ENCODE assay signal across 8 mouse cellular contexts in the genomic region with DNA sequence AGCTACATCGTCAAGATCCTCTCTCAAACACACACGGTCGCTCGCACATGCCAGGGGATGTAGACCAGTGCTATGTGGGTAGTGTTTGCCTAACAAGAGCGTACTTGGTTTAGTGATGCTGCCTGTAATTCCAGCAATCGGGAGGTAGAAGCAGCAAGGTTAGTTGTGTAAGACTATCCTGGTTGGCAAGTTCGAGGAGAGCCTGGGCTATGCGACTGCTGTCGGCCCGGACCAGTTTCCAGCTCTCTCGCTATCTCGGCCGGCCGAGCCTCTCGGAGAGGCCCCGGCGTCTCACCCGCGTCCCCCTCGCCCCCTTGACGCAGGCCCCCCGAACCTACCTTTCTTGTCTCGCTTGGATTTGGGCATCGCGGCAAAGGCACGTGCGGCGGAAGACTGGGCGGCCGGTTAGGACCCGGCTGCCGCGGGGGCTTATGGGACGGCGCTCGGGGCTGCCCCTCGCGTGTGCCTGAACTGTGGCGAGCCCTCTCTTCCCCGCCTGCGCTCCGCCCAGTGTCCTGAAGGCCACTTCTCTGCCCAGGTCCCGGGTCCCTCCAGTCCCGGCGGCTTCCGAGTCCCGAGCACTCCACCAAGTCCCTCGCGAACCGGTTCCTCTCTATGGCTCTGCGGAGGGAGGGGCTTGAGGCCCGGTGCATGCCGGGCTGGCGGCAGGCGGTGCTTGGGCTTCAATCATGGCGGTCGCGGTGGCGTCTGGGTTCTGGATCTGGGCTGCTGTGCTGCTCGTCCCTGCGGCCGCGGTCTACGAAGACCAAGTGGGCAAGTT. TPM values are rescaled to one million over a fixed set of nuclear protein-coding genes. Genes with fewer than 3 reads are reported as not detected.
DNase-seq lines count a peak whose midpoint lies in the region; ATAC-seq lines count a peak whose summit lies in the region.

A gene (minus strand): TSS at position 646 of the 781 bp plus-strand sequence.
A gene (plus strand): TSS at position 657 of the 781 bp plus-strand sequence.
A gene (plus strand): TSS at position 679 of the 781 bp plus-strand sequence.

- under 1% methylated on average over 59 of the region's 64 CpGs for WGBS in embryonic facial prominence, embryonic 11.5 days
- WGBS in midbrain, embryonic 11.5 days = under 1% methylated on average over 64 of the region's 64 CpGs

- peaks cover 7% of the 10 kb centered on the region for H3K36me3 ChIP-seq in embryonic facial prominence, embryonic 11.5 days (replicated peaks; ENCODE audit: control insufficient read depth, insufficient read depth, low read depth, low read length)
- peaks cover 16% of the 10 kb centered on the region for H3K36me3 ChIP-seq in midbrain, embryonic 11.5 days (ENCODE audit: control insufficient read depth, insufficient read depth, low read length)

- no peaks in the 10 kb centered on the region for H3K27me3 ChIP-seq in embryonic facial prominence, embryonic 11.5 days (ENCODE audit: control insufficient read depth, insufficient read depth, low read length)
- H3K27me3 ChIP-seq in midbrain, embryonic 11.5 days (ENCODE audit: control insufficient read depth, insufficient read depth, low read length) = no peaks in the 10 kb centered on the region

- peak within 1 kb of the TSS; percentile 88 for H3K4me3 ChIP-seq in embryonic facial prominence, embryonic 11.5 days (ENCODE audit: low read depth, low read length)
- peak within 1 kb of the TSS; percentile 82 for H3K4me3 ChIP-seq in midbrain, embryonic 11.5 days (ENCODE audit: low read depth, low read length)

- no peaks in the 10 kb centered on the region for H3K9me3 ChIP-seq in embryonic facial prominence, embryonic 11.5 days (replicated peaks; ENCODE audit: control insufficient read depth, low read length)
- no peaks in the 10 kb centered on the region for H3K9me3 ChIP-seq in midbrain, embryonic 11.5 days (ENCODE audit: control insufficient read depth, low read length)

- peak; percentile 92 for ATAC-seq in embryonic facial prominence, embryonic 11.5 days (replicated peaks; ENCODE audit: insufficient number of reproducible peaks, low FRiP score, low TSS enrichment, low read depth)
- ATAC-seq in granulocyte monocyte progenitor cell, adult 5-6 weeks (replicated peaks; ENCODE audit: poor library complexity, severe bottlenecking) = peak; percentile 96
- peak; percentile 95 for ATAC-seq in midbrain, embryonic 11.5 days (ENCODE audit: low FRiP score)

- H3K4me1 ChIP-seq in embryonic facial prominence, embryonic 11.5 days (ENCODE audit: control insufficient read depth, insufficient read depth, low read length) = peaks cover 3% of the 10 kb centered on the region
- H3K4me1 ChIP-seq in midbrain, embryonic 11.5 days (ENCODE audit: control insufficient read depth, insufficient read depth, low read length) = peaks cover 17% of the 10 kb centered on the region

- H3K9ac ChIP-seq in embryonic facial prominence, embryonic 11.5 days (replicated peaks; ENCODE audit: low read length) = peak within 1 kb of the TSS; percentile 95
- peak within 1 kb of the TSS; percentile 96 for H3K9ac ChIP-seq in midbrain, embryonic 11.5 days (ENCODE audit: low read length)

- intact Hi-C loops in left cerebral cortex, postnatal 4 days (cut with DNase I) = no loop called here

- peak; percentile 86 for DNase-seq in adrenal gland, postnatal 25 days
- DNase-seq in embryonic facial prominence, embryonic 11.5 days (ENCODE audit: low spot score) = peak; percentile 87
- peak; percentile 82 for DNase-seq in kidney, adult 11 months
- DNase-seq in left cerebral cortex, postnatal 4 days = peak; percentile 82
- peak; percentile 98 for DNase-seq in midbrain, embryonic 11.5 days (ENCODE audit: low spot score, missing footprints)
- peak; percentile 81 for DNase-seq in right cerebral cortex, postnatal 4 days
- peak; percentile 90 for DNase-seq in yolk sac, embryonic 10.5 days (ENCODE audit: low spot score)

- peak within 1 kb of the TSS; percentile 95 for H3K27ac ChIP-seq in embryonic facial prominence, embryonic 11.5 days (replicated peaks; ENCODE audit: low read depth, low read length)
- peak within 1 kb of the TSS; percentile 96 for H3K27ac ChIP-seq in midbrain, embryonic 11.5 days (ENCODE audit: low read depth, low read length)

- peak within 1 kb of the TSS; percentile 85 for H3K4me2 ChIP-seq in embryonic facial prominence, embryonic 11.5 days (ENCODE audit: low read depth, low read length)
- H3K4me2 ChIP-seq in midbrain, embryonic 11.5 days = peak within 1 kb of the TSS; percentile 99

RNA-seq across cellular contexts. Expression of the first gene that starts in this region (rescaled TPM):
- 61.4 and 68.9 TPM in 2 replicates for total RNA-seq in adrenal gland, postnatal 25 days (2021)
- 145 TPM in 2 replicates for polyA plus RNA-seq in embryonic facial prominence, embryonic 11.5 days (2014; fragmentation: Nextera tagmentation; extraction: Ambion mirVana)
- total RNA-seq in granulocyte monocyte progenitor cell, adult 5-6 weeks (2014; fragmentation: Nextera tagmentation) = 143 and 158 TPM in 2 replicates
- 93.4 and 94.5 TPM in 2 replicates for total RNA-seq in granulocyte monocyte progenitor cell, adult 5-6 weeks (2017)
- 10 to 100 TPM; 60.1 to 65.3 TPM for total RNA-seq in left cerebral cortex, postnatal 4 days (2021)
- polyA plus RNA-seq in midbrain, embryonic 11.5 days (2014; fragmentation: Nextera tagmentation; extraction: Ambion mirVana) = 114 and 122 TPM in 2 replicates

RNA-seq across cellular contexts. Expression of the second gene that starts in this region (rescaled TPM):
- total RNA-seq in adrenal gland, postnatal 25 days (2021) = 45.8 and 58.2 TPM in 2 replicates
- polyA plus RNA-seq in embryonic facial prominence, embryonic 11.5 days (2014; fragmentation: Nextera tagmentation; extraction: Ambion mirVana) = 13.5 and 17.0 TPM in 2 replicates
- total RNA-seq in granulocyte monocyte progenitor cell, adult 5-6 weeks (2014; fragmentation: Nextera tagmentation) = 20.2 and 24.4 TPM in 2 replicates
- 34.4 and 39.2 TPM in 2 replicates for total RNA-seq in granulocyte monocyte progenitor cell, adult 5-6 weeks (2017)
- 10 to 100 TPM; 70.7 to 80.4 TPM for total RNA-seq in left cerebral cortex, postnatal 4 days (2021)
- 18.1 and 18.8 TPM in 2 replicates for polyA plus RNA-seq in midbrain, embryonic 11.5 days (2014; fragmentation: Nextera tagmentation; extraction: Ambion mirVana)

RNA-seq across cellular contexts. Expression of the third gene that starts in this region (rescaled TPM):
- 182 and 200 TPM in 2 replicates for total RNA-seq in adrenal gland, postnatal 25 days (2021)
- polyA plus RNA-seq in embryonic facial prominence, embryonic 11.5 days (2014; fragmentation: Nextera tagmentation; extraction: Ambion mirVana) = 63.1 and 66.2 TPM in 2 replicates
- total RNA-seq in granulocyte monocyte progenitor cell, adult 5-6 weeks (2014; fragmentation: Nextera tagmentation) = 91.2 and 91.4 TPM in 2 replicates
- 47.2 and 49.5 TPM in 2 replicates for total RNA-seq in granulocyte monocyte progenitor cell, adult 5-6 weeks (2017)
- total RNA-seq in left cerebral cortex, postnatal 4 days (2021) = 100 to 1,000 TPM; 176 to 185 TPM
- polyA plus RNA-seq in midbrain, embryonic 11.5 days (2014; fragmentation: Nextera tagmentation; extraction: Ambion mirVana) = 63.6 and 79.2 TPM in 2 replicates

Comparison
In these comparisons a context has a peak if more than half of its experiments do, and no peak if none do; other contexts are left out.
1. Peak in every context shown above with its lines: DNase-seq, ATAC-seq, H3K4me3 ChIP-seq and H3K27ac ChIP-seq.